Mouse (Mus musculus) hindbrain, embryonic 15.5 days (tissue): ENCODE measurements around the gene Podxl. TPM values are rescaled to one million over a fixed set of nuclear protein-coding genes. Genes with fewer than 3 reads are reported as not detected.
A peak's percentile ranks its signal among the peaks of the same experiment; 100 is the strongest.

Experiments
- ATAC-seq: fragments of 200-750 bp; cut with Nextera tagmentation; 2 replicates; pipeline ENCODE4 v1.8.0; 2017; ENCODE audit warnings: low read depth, moderate number of reproducible peaks, moderate TSS enrichment; ENCODE audit not compliant: low FRiP score
- H3K27ac ChIP-seq: fragments of 300-500 bp; sonication (generic); replicated peaks from 2 replicates; pipeline ENCODE4 v1.5.1; 2015; ENCODE audit warnings: mild to moderate bottlenecking, inconsistent platforms
- H3K27me3 ChIP-seq: fragments of 300-500 bp; sonication (generic); 2 replicates; pipeline ENCODE4 v1.6.1; 2015; ENCODE audit warnings: control low read depth, inconsistent platforms
- H3K36me3 ChIP-seq: fragments of 300-500 bp; sonication (generic); 2 replicates; pipeline ENCODE4 v1.6.1; 2015; ENCODE audit warnings: control low read depth, inconsistent platforms
- H3K4me1 ChIP-seq: fragments of 300-500 bp; sonication (generic); replicated peaks from 2 replicates; pipeline ENCODE4 v1.6.1; 2015; ENCODE audit warnings: control low read depth, inconsistent platforms
- H3K4me2 ChIP-seq: fragments of 300-500 bp; sonication (generic); 2 replicates; pipeline ENCODE4 v1.6.1; 2015; ENCODE audit warnings: moderate library complexity, mild to moderate bottlenecking, inconsistent platforms
- H3K4me3 ChIP-seq: fragments of 300-500 bp; sonication (generic); 2 replicates; pipeline ENCODE4 v1.5.1; 2015; ENCODE audit warnings: mild to moderate bottlenecking, inconsistent platforms
- H3K9ac ChIP-seq: fragments of 300-500 bp; sonication (generic); 2 replicates; pipeline ENCODE4 v1.6.1; 2015; ENCODE audit warnings: inconsistent platforms
- H3K9me3 ChIP-seq: fragments of 300-500 bp; sonication (generic); 2 replicates; pipeline ENCODE4 v1.6.1; 2016; ENCODE audit warnings: control low read depth, inconsistent platforms
- WGBS: fragments of 180-500 bp; shearing (Covaris S2); methylation state at CpG from one replicate; pipeline ENCODE4 v1.1.7; 2015; 5-methylcytosine and 5-hydroxymethylcytosine counted together
- polyA plus RNA-seq: library from polyadenylated mRNA; unstranded; fragments of >200 nt; fragmentation: Nextera tagmentation; extraction: Ambion mirVana; gene quantifications from 2 replicates; pipeline ENCODE4 v1.2.1, GENCODE M21; 2015

Gene Podxl
- 9.8 and 13.4 TPM in 2 replicates for polyA plus RNA-seq

DNA sequence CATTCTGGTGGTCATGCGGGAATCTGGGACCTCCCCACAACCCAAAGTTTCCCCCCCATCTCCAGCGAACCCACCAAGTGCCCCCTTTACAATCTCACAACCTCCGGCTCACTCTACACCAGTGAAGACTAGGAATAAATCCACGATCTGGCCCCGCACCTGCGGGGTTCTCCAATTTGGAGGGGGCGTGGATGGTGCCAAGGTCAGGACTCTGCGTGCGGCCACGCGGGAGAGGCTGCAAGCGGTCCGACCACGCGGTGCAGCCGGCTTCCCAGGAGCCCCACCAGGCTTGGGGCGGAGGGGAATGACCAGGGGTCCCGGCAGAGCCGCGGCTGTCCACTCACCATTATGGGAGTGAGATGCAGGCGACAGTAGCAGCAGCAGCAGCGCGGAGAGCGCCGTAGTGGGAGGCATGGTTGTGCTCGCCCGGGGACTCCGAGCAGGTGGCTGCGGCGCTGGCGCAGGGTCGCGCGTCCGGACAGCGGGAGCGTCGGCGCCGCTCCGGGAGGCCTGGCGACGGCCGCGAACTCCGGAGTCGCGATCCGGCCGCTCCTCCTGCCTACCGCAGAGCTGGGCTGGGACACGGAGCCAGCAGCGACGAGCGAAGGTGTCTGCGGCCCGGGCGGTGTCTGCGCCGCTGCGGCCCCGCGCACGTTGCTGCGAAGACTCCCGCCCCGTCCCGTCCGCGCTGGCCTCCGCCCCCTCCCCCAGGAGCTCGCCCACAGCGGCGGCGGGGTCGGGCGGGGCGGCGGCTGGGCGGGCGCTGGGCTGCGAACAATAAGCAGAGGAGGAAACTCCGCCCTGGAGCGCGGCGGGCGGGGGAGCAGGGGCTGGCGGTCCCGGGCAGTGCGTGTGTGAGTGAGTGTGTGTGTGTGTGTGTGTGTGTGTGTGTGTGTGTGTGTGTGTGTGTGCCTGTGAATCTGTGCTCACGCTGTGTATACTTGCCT lies at the start of gene Podxl:
TSS of gene Podxl (minus strand) at position 747 of the 947 bp plus-strand sequence.
- peak; percentile 87 for ATAC-seq
- H3K36me3 ChIP-seq, result no peaks in the 10 kb centered on the region
- H3K9me3 ChIP-seq, result no peaks in the 10 kb centered on the region
- peak within 1 kb of the TSS; percentile 73 for H3K4me2 ChIP-seq
- peaks cover 49% of the 10 kb centered on the region for H3K4me1 ChIP-seq
- peak within 1 kb of the TSS; percentile 58 for H3K27ac ChIP-seq
- H3K27me3 ChIP-seq, result no peaks in the 10 kb centered on the region
- peak within 1 kb of the TSS; percentile 57 for H3K4me3 ChIP-seq
- WGBS, result under 1% methylated on average over 74 of the region's 91 CpGs
- peak within 1 kb of the TSS; percentile 60 for H3K9ac ChIP-seq

- Histone ChIP-seq H3K4me3 (no peak overlapping the region), H3K4me2 (no peak overlapping the region), H3K36me3 (no peaks in the 10 kb centered on the region), H3K27ac (no peak overlapping the region), H3K9ac (no peak overlapping the region), H3K9me3 (no peaks in the 10 kb centered on the region), H3K4me1 (no peaks in the 10 kb centered on the region), H3K27me3 (no peaks in the 10 kb centered on the region)
- ATAC-seq, result no peak
- 87% methylated on average over 17 of the region's 17 CpGs for WGBS
These were observed 48.9 kb upstream of the Podxl start for GRCm38 (mm10) chr6:31612560-31613270.

GRCm38 (mm10) chr6:31606429-31606828 lies 42.6 kb upstream of the Podxl start:
- Histone ChIP-seq H3K9me3 (no peaks in the 10 kb centered on the region), H3K4me2 (no peak overlapping the region), H3K4me3 (no peak overlapping the region), H3K9ac (no peak overlapping the region), H3K27ac (no peak overlapping the region), H3K4me1 (0 out of 2 replicates have a peak, but pooled peaks cover under 1% of the 10 kb centered on the region), H3K27me3 (no peaks in the 10 kb centered on the region), H3K36me3 (no peaks in the 10 kb centered on the region)
- no peak for ATAC-seq
- 88% methylated on average over 4 of the region's 4 CpGs for WGBS

DNA sequence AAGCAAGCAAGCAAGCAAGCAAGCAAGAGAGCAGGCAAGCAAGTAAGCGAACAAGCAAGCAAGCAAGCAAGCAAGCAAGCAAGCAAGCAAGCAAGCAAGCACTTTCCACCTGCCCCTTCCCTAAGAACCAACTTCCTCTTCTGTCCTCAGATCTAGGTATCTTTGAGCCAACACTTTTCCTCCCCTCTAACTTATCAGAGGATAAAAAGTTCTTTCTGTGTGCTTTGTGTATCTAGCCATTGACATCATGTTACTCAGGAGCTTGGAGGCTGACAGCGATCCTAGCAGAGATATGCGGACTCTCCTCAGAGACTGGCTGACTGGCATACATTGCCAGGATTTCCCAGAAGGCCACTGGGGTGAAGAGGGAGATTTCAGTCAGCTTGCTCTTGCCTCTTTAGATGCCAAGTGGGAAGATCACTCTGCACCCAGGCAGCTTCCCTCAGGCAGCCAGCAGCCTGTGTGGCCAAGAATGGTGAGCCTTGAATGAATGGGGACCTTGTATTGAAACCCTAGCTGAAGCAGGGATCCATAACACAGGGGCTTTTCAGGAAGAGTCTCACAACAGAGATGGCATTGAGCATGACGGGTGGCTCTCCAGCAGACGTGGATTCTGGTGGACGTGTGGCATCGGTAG lies 41.0 kb upstream of the Podxl start:
- no peak overlapping the region for H3K4me2 ChIP-seq
- H3K27ac ChIP-seq, result no peak overlapping the region
- H3K9ac ChIP-seq, result no peak overlapping the region
- H3K4me1 ChIP-seq, result peaks cover 14% of the 10 kb centered on the region
- no peaks in the 10 kb centered on the region for H3K36me3 ChIP-seq
- H3K4me3 ChIP-seq, result no peak overlapping the region
- WGBS, result 84% methylated on average over 7 of the region's 7 CpGs
- ATAC-seq, result peak; percentile 45; the same call in 1 of the 2 replicates
- no peaks in the 10 kb centered on the region for H3K27me3 ChIP-seq
- no peaks in the 10 kb centered on the region for H3K9me3 ChIP-seq

GRCm38 (mm10) chr6:31602489-31602888 lies 38.7 kb upstream of the Podxl start:
- no peak for ATAC-seq
- H3K4me3 ChIP-seq, result no peak overlapping the region
- peaks cover 19% of the 10 kb centered on the region for H3K4me1 ChIP-seq
- no peaks in the 10 kb centered on the region for H3K27me3 ChIP-seq
- 86% methylated on average over 4 of the region's 4 CpGs for WGBS
- H3K27ac ChIP-seq, result no peak overlapping the region
- no peak overlapping the region for H3K4me2 ChIP-seq
- no peaks in the 10 kb centered on the region for H3K36me3 ChIP-seq
- no peak overlapping the region for H3K9ac ChIP-seq
- H3K9me3 ChIP-seq, result no peaks in the 10 kb centered on the region

- no peak for ATAC-seq
- Histone ChIP-seq H3K9ac (no peak overlapping the region), H3K4me1 (peaks cover 33% of the 10 kb centered on the region), H3K4me2 (no peak overlapping the region), H3K4me3 (no peak overlapping the region), H3K27ac (no peak overlapping the region), H3K36me3 (no peaks in the 10 kb centered on the region), H3K9me3 (no peaks in the 10 kb centered on the region), H3K27me3 (no peaks in the 10 kb centered on the region)
- WGBS, result 15% methylated on average over 3 of the region's 3 CpGs
These were observed 37.4 kb upstream of the Podxl start for GRCm38 (mm10) chr6:31601131-31601530.

DNA sequence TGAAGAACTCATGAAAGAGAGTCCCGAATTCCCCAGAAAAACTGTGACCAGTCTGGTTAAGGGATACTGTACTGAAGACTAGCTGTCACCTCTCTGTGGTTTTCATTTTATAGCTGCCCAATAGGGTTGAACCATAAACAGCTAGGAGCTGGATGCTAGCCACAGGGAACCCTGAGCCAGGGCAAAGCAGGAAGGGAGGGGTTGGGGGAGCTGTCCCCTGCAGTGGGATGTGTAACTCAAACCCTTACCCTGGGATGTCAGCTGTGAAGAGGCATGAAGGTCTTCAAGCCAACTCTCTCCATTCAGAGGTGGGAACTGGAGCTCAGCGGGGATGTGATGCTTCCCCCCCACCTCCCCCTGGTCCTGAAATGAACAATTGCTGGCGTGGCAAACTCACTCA lies 36.1 kb upstream of the Podxl start:
- Histone ChIP-seq H3K36me3 (no peaks in the 10 kb centered on the region), H3K4me1 (peaks cover 34% of the 10 kb centered on the region), H3K9me3 (no peaks in the 10 kb centered on the region), H3K4me2 (no peak overlapping the region), H3K4me3 (no peak overlapping the region), H3K9ac (no peak overlapping the region), H3K27ac (peak overlapping the region; percentile 1; the same call in 1 of the 2 replicates), H3K27me3 (no peaks in the 10 kb centered on the region)
- 15% methylated on average over 3 of the region's 3 CpGs for WGBS
- ATAC-seq, result no peak

- WGBS, result 83% methylated on average over 6 of the region's 6 CpGs
- Histone ChIP-seq H3K36me3 (no peaks in the 10 kb centered on the region), H3K9me3 (no peaks in the 10 kb centered on the region), H3K27me3 (no peaks in the 10 kb centered on the region), H3K4me1 (peaks cover 34% of the 10 kb centered on the region), H3K9ac (no peak overlapping the region), H3K4me3 (no peak overlapping the region), H3K4me2 (no peak overlapping the region), H3K27ac (no peak overlapping the region)
- no peak for ATAC-seq
These were observed 34.6 kb upstream of the Podxl start for GRCm38 (mm10) chr6:31598349-31598911.

DNA sequence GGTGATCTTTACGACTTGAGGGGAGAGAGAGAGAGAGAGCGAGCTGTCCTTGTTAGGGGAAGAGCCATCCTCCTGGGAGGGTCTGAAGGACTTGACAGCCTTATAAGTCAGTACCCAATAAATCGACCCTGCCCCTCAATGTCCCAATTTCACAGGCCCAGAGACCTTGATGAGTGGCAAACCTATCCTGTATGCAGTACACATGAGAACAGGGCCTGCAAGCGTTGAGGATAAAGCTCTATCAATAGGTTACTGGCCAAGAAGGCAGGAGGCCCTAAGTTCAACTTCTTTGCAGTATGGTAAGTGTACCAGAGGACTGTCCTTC lies 33.3 kb upstream of the Podxl start:
- no peaks in the 10 kb centered on the region for H3K9me3 ChIP-seq
- WGBS, result 5% methylated on average over 4 of the region's 4 CpGs
- H3K9ac ChIP-seq, result no peak overlapping the region
- H3K36me3 ChIP-seq, result no peaks in the 10 kb centered on the region
- H3K27me3 ChIP-seq, result no peaks in the 10 kb centered on the region
- no peak; the same call in none of the 2 replicates for ATAC-seq
- no peak overlapping the region for H3K4me3 ChIP-seq
- peak overlapping the region; percentile 22 for H3K4me2 ChIP-seq
- peak overlapping the region; percentile 81 for H3K27ac ChIP-seq
- H3K4me1 ChIP-seq, result peaks cover 34% of the 10 kb centered on the region

- Histone ChIP-seq H3K9me3 (no peaks in the 10 kb centered on the region), H3K4me1 (peaks cover 34% of the 10 kb centered on the region), H3K4me2 (peak overlapping the region; percentile 22), H3K27me3 (no peaks in the 10 kb centered on the region), H3K36me3 (no peaks in the 10 kb centered on the region), H3K4me3 (no peak overlapping the region), H3K27ac (peak overlapping the region; percentile 81), H3K9ac (no peak overlapping the region)
- 4% methylated on average over 20 of the region's 20 CpGs for WGBS
- ATAC-seq, result peak; percentile 86
These were observed 32.8 kb upstream of the Podxl start for GRCm38 (mm10) chr6:31596346-31597135.

DNA sequence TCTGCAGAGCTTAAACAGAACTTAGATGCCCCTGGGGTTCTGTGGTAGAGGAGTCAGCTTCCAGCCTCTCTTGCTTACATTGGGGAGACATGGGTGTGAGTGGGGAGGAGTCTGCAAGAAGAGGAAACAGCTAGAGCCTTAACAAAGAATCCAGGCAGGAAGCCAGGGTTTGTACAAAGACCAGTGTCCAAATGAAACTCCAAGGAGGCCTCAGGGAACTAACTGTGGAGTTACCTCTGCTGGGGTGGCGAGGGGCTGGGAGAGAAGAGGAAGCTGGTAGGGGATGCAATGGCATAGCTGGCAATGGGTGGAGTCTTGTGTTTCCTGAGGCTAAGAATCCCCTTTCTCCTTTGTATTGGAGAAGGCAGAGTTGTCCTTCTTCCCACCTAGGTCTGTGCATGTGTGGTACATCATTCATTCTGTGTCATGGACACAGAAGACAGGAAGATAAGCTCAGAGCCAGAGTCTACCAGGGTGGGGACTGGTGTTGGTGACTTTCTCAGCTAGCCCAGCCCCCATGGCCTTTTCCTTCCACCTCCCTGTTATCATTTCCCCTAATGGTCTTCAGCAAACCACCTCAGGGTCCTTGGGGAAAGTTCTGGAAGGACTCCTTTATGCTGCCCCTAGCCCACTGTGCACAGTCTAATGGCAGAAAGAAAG lies 28.9 kb upstream of the Podxl start:
- Histone ChIP-seq H3K4me3 (no peak overlapping the region), H3K9ac (no peak overlapping the region), H3K4me1 (peaks cover 17% of the 10 kb centered on the region), H3K4me2 (no peak overlapping the region), H3K9me3 (no peaks in the 10 kb centered on the region), H3K27ac (no peak overlapping the region), H3K36me3 (no peaks in the 10 kb centered on the region), H3K27me3 (no peaks in the 10 kb centered on the region)
- no peak for ATAC-seq
- 100% methylated on average over 1 of the region's 1 CpGs for WGBS
